Mouse (Mus musculus): ENCODE data around the gene Marcksl1. TPM values are rescaled to one million over a fixed set of nuclear protein-coding genes. Genes with fewer than 3 reads are reported as not detected.

Gene Marcksl1
- polyA plus RNA-seq, 1 experiment from 2014 or later, result 195 TPM

GRCm38 (mm10) chr4:129500607-129501566 lies 12.5 kb upstream of the Marcksl1 start:
- H3K9ac ChIP-seq, result peak overlapping the region; percentile 69
- H3K9me3 ChIP-seq (replicated peaks), result no peaks in the 10 kb centered on the region
- WGBS (ENCODE audit: insufficient replicate concordance), result 2% methylated on average over 46 of the region's 49 CpGs
- peak overlapping the region; percentile 97 for H3K4me2 ChIP-seq
- H3K4me1 ChIP-seq, result peaks cover 75% of the 10 kb centered on the region
- peak overlapping the region; percentile 82 for H3K27ac ChIP-seq
- no peaks in the 10 kb centered on the region for H3K36me3 ChIP-seq
- H3K4me3 ChIP-seq, result peak overlapping the region; percentile 61
- peaks cover 34% of the 10 kb centered on the region for H3K27me3 ChIP-seq (replicated peaks)
- ATAC-seq, result peak; percentile 81

GRCm38 (mm10) chr4:129502327-129502888 lies 11.0 kb upstream of the Marcksl1 start:
- WGBS (ENCODE audit: insufficient replicate concordance), result 33% methylated on average over 9 of the region's 9 CpGs
- H3K4me1 ChIP-seq, result peaks cover 61% of the 10 kb centered on the region
- ATAC-seq, result no peak

GRCm38 (mm10) chr4:129502901-129503444 lies 10.4 kb upstream of the Marcksl1 start:
- no peak overlapping the region for H3K4me2 ChIP-seq
- H3K27ac ChIP-seq, result no peak overlapping the region
- no peak for ATAC-seq
- H3K9me3 ChIP-seq (replicated peaks), result no peaks in the 10 kb centered on the region
- H3K36me3 ChIP-seq, result no peaks in the 10 kb centered on the region
- 42% methylated on average over 11 of the region's 11 CpGs for WGBS (ENCODE audit: insufficient replicate concordance)
- no peak overlapping the region for H3K4me3 ChIP-seq
- peaks cover 21% of the 10 kb centered on the region for H3K27me3 ChIP-seq (replicated peaks)
- peaks cover 62% of the 10 kb centered on the region for H3K4me1 ChIP-seq
- H3K9ac ChIP-seq, result no peak overlapping the region

More at GRCm38 (mm10) chr4:129502327-129502888, 11.0 kb upstream of the Marcksl1 start:
- Histone ChIP-seq H3K27me3 (replicated peaks) (peaks cover 24% of the 10 kb centered on the region), H3K4me3 (no peak overlapping the region), H3K36me3 (no peaks in the 10 kb centered on the region), H3K9me3 (replicated peaks) (no peaks in the 10 kb centered on the region), H3K9ac (no peak overlapping the region), H3K4me2 (no peak overlapping the region), H3K27ac (no peak overlapping the region)

GRCm38 (mm10) chr4:129505511-129505910 lies 7.9 kb upstream of the Marcksl1 start:
- 73% methylated on average over 3 of the region's 3 CpGs for whole genome bisulfite sequencing (ENCODE audit: insufficient replicate concordance)
- peaks cover 50% of the 10 kb centered on the region for H3K4me1 ChIP-seq
- no peak overlapping the region for H3K4me2 ChIP-seq
- no peak overlapping the region for H3K27ac ChIP-seq
- no peak overlapping the region for H3K4me3 ChIP-seq
- no peaks in the 10 kb centered on the region for H3K9me3 ChIP-seq (replicated peaks)
- ATAC-seq, result no peak
- peaks cover 32% of the 10 kb centered on the region for H3K27me3 ChIP-seq (replicated peaks)
- H3K9ac ChIP-seq, result no peak overlapping the region
- no peaks in the 10 kb centered on the region for H3K36me3 ChIP-seq

- no peak overlapping the region for H3K9ac ChIP-seq
- peaks cover 32% of the 10 kb centered on the region for H3K4me1 ChIP-seq
- 45% methylated on average over 9 of the region's 10 CpGs for WGBS (ENCODE audit: insufficient replicate concordance)
- no peak overlapping the region for H3K27ac ChIP-seq
- no peaks in the 10 kb centered on the region for H3K9me3 ChIP-seq (replicated peaks)
- H3K36me3 ChIP-seq, result no peaks in the 10 kb centered on the region
- ATAC-seq, result no peak
- peaks cover 53% of the 10 kb centered on the region for H3K27me3 ChIP-seq (replicated peaks)
- no peak overlapping the region for H3K4me2 ChIP-seq
- no peak overlapping the region for H3K4me3 ChIP-seq
These were observed 5.7 kb upstream of the Marcksl1 start for GRCm38 (mm10) chr4:129507434-129508236.

- Histone ChIP-seq H3K4me3 (no peak overlapping the region), H3K4me1 (peaks cover 32% of the 10 kb centered on the region), H3K27ac (no peak overlapping the region), H3K4me2 (no peak overlapping the region), H3K27me3 (replicated peaks) (peaks cover 57% of the 10 kb centered on the region), H3K9me3 (replicated peaks) (no peaks in the 10 kb centered on the region), H3K9ac (no peak overlapping the region), H3K36me3 (no peaks in the 10 kb centered on the region)
- ATAC-seq, result no peak
- 45% methylated on average over 3 of the region's 3 CpGs for WGBS (ENCODE audit: insufficient replicate concordance)
These were observed 5.2 kb upstream of the Marcksl1 start for GRCm38 (mm10) chr4:129508237-129508515.

GRCm38 (mm10) chr4:129508834-129509600 lies 4.4 kb upstream of the Marcksl1 start:
- Histone ChIP-seq H3K27ac (no peak overlapping the region), H3K9me3 (replicated peaks) (no peaks in the 10 kb centered on the region), H3K4me2 (no peak overlapping the region), H3K9ac (no peak overlapping the region), H3K4me1 (peaks cover 34% of the 10 kb centered on the region), H3K4me3 (no peak overlapping the region), H3K27me3 (replicated peaks) (peaks cover 60% of the 10 kb centered on the region), H3K36me3 (no peaks in the 10 kb centered on the region)
- WGBS (ENCODE audit: insufficient replicate concordance), result 57% methylated on average over 15 of the region's 15 CpGs
- no peak for ATAC-seq

GRCm38 (mm10) chr4:129509650-129510049 lies 3.7 kb upstream of the Marcksl1 start:
- H3K4me3 ChIP-seq, result no peak overlapping the region
- H3K9ac ChIP-seq, result no peak overlapping the region
- H3K4me1 ChIP-seq, result peaks cover 34% of the 10 kb centered on the region
- peaks cover 64% of the 10 kb centered on the region for H3K27me3 ChIP-seq (replicated peaks)
- WGBS (ENCODE audit: insufficient replicate concordance), result 47% methylated on average over 3 of the region's 3 CpGs
- no peak overlapping the region for H3K4me2 ChIP-seq
- ATAC-seq, result no peak
- H3K27ac ChIP-seq, result no peak overlapping the region
- H3K9me3 ChIP-seq (replicated peaks), result no peaks in the 10 kb centered on the region
- no peaks in the 10 kb centered on the region for H3K36me3 ChIP-seq

GRCm38 (mm10) chr4:129510723-129511412 lies 2.5 kb upstream of the Marcksl1 start:
- H3K9ac ChIP-seq, result no peak overlapping the region

GRCm38 (mm10) chr4:129511413-129512096 lies 1.8 kb upstream of the Marcksl1 start:
- no peak overlapping the region for H3K27ac ChIP-seq
- H3K36me3 ChIP-seq, result peaks cover 18% of the 10 kb centered on the region
- no peak overlapping the region for H3K9ac ChIP-seq
- peaks cover 59% of the 10 kb centered on the region for H3K27me3 ChIP-seq (replicated peaks)
- H3K4me1 ChIP-seq, result peaks cover 42% of the 10 kb centered on the region
- no peak overlapping the region for H3K4me2 ChIP-seq
- H3K9me3 ChIP-seq (replicated peaks), result no peaks in the 10 kb centered on the region
- no peak for ATAC-seq
- H3K4me3 ChIP-seq, result no peak overlapping the region
- WGBS (ENCODE audit: insufficient replicate concordance), result 58% methylated on average over 6 of the region's 6 CpGs

More at GRCm38 (mm10) chr4:129510723-129511412, 2.5 kb upstream of the Marcksl1 start:
- no peak overlapping the region for H3K4me2 ChIP-seq
- no peak overlapping the region for H3K27ac ChIP-seq
- H3K9me3 ChIP-seq (replicated peaks), result no peaks in the 10 kb centered on the region
- no peak overlapping the region for H3K4me3 ChIP-seq
- H3K4me1 ChIP-seq, result peaks cover 42% of the 10 kb centered on the region
- peaks cover 11% of the 10 kb centered on the region; the same call in 1 of the 2 replicates for H3K36me3 ChIP-seq
- WGBS (ENCODE audit: insufficient replicate concordance), result 67% methylated on average over 6 of the region's 6 CpGs
- ATAC-seq, result no peak
- H3K27me3 ChIP-seq (replicated peaks), result peaks cover 61% of the 10 kb centered on the region

Measured in liver, embryonic 12.5 days (tissue).